Mouse (Mus musculus): ENCODE results near the gene Ace3.

DNA sequence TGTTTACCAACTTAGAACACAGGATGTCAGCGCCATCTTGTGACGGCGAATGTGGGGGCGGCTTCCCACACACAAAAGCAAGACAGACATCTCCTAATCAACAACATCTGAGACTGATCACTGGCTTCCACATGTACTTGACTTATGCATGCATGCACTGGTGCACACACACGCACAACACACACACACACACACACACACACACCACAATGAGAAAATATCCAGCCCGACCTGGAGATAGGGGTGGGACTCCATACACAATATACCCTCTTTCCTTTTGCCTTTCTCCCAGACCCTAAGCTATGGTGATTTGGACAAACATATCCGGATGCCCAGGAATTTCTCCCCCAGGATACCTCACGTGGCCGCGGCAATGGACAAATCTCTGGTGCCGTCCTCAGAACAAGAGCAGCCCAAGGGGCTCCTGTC lies 39.0 kb downstream of the Ace3 start:
- no peak for TF ChIP-seq CTCF (IDR thresholded peaks at IDR 0.05; ENCODE audit: low read depth)
- no peak for TF ChIP-seq EP300 (IDR thresholded peaks at IDR 0.05; ENCODE audit: low read depth)
